Mouse (Mus musculus): Measurements from ENCODE around the gene Tmem127.

DNA sequence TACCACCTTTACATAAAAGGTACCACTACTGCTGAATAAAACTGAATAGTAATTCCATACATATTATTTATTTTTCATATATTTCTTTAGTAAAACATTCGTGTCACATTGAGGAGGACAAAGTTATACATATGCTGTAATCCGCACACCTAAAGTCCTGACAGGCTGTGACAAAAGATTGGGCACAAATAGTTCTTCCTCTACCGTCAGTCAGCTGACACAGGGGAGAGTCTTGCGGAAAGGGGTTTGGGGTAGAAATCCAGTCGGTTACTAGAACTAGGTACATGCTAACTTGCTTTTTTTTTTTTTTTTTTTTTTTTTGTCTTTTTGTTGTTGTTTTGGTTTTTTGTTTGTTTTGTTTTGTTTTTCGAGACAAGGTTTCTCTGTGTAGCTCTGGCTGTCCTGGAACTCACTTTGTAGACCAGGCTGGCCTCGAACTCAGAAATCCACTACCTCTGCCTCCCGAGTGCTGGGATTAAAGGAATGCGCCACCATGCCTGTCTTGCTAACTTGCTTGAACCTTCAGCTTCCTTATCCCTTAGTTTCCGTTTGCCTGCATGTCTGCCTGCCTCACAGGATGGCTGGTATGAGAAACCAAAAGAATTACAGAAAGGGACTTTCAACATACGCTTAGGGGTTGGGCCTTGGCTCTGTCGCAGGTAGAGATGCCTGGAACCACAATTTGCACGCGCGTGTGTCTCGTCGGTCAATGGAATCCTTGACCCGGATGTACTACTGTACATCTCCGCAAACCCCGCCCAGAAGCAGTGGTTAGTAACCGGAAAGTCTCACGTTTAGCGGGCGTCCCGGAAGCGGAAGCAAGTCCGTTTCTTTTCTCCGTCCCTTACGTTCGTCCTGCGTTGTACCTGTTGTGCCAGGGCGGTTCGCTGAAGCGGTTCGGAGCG is 39.9 kb upstream of the Tmem127 start, which contains the start of the genes 1810024B03Rik and Snrnp200:
- TF ChIP-seq GATA1 (IDR thresholded peaks at IDR 0.05; ENCODE audit: borderline replicate concordance, low read length) (no peak), CTCF (IDR thresholded peaks at IDR 0.05; ENCODE audit: low read depth, low read length) (no peak), TAL1 (conservative IDR thresholded peaks at IDR 0.05; ENCODE audit: low read depth, low read length) (no peak), POLR2AphosphoS5 (IDR thresholded peaks at IDR 0.05; ENCODE audit: insufficient replicate concordance, low read depth, low read length) (no peak), GATA2 (IDR thresholded peaks at IDR 0.05; ENCODE audit: borderline replicate concordance, low read depth, low read length) (no peak)
